Mouse (Mus musculus): Measurements from ENCODE around the gene Gm38655. TPM values are rescaled to one million over a fixed set of nuclear protein-coding genes. Genes with fewer than 3 reads are reported as not detected.
"Not testable (repeated sequence)": the region's sequence is repeated elsewhere in the genome, so short reads cannot be mapped to it uniquely, and the experiment has no call there.

The Gm38655 gene
- polyA plus RNA-seq, 1 experiment from 2014 or later, result not detected

- WGBS, result 56% methylated on average over 3 of the region's 3 CpGs
- H3K4me3 ChIP-seq; H3K36me3 ChIP-seq; ATAC-seq (ENCODE audit: insufficient number of reproducible peaks, low FRiP score); H3K9ac ChIP-seq; H3K4me1 ChIP-seq (replicated peaks); H3K27ac ChIP-seq (ENCODE audit: poor library complexity, severe bottlenecking); H3K9me3 ChIP-seq (replicated peaks); H3K4me2 ChIP-seq: not testable (repeated sequence)
- H3K27me3 ChIP-seq (replicated peaks), result peaks cover 15% of the 10 kb centered on the region; the same call in 1 of the 2 replicates
These were observed 49.7 kb downstream of the Gm38655 start for GRCm38 (mm10) chr17:25125442-25126060.

GRCm38 (mm10) chr17:25123979-25124378 lies 51.3 kb downstream of the Gm38655 start:
- Histone ChIP-seq H3K9me3 (replicated peaks) (no peaks in the 10 kb centered on the region), H3K4me1 (replicated peaks) (peaks cover 8% of the 10 kb centered on the region; the same call in 1 of the 2 replicates), H3K27ac (ENCODE audit: poor library complexity, severe bottlenecking) (no peak overlapping the region), H3K9ac (no peak overlapping the region), H3K4me2 (no peak overlapping the region), H3K36me3 (no peaks in the 10 kb centered on the region), H3K27me3 (replicated peaks) (peaks cover 15% of the 10 kb centered on the region; the same call in 1 of the 2 replicates), H3K4me3 (no peak overlapping the region)
- 24% methylated on average over 7 of the region's 7 CpGs for WGBS
- ATAC-seq (ENCODE audit: insufficient number of reproducible peaks, low FRiP score), result no peak

Other genes with a start within 250 kb of the Gm38655 start
- 38.4 and 41.3 TPM in 2 replicates for gene Mapk8ip3, start 238.5 kb downstream of the Gm38655 start, polyA plus RNA-seq (2016; fragmentation: Nextera tagmentation; extraction: Ambion mirVana)
- 140 and 144 TPM in 2 replicates for gene Jpt2, start 214.8 kb downstream of the Gm38655 start, polyA plus RNA-seq (2016; fragmentation: Nextera tagmentation; extraction: Ambion mirVana)
- 8.5 and 10.1 TPM in 2 replicates for gene Cramp1l, start 159.7 kb downstream of the Gm38655 start, polyA plus RNA-seq (2016; fragmentation: Nextera tagmentation; extraction: Ambion mirVana)
- 14.4 and 14.8 TPM in 2 replicates for gene Ift140, start 159.4 kb downstream of the Gm38655 start, polyA plus RNA-seq (2016; fragmentation: Nextera tagmentation; extraction: Ambion mirVana)
- 16.3 and 20.4 TPM in 2 replicates for gene Tmem204, start 91.9 kb downstream of the Gm38655 start, polyA plus RNA-seq (2016; fragmentation: Nextera tagmentation; extraction: Ambion mirVana)
- gene Telo2, start 59.5 kb downstream of the Gm38655 start, polyA plus RNA-seq (2016; fragmentation: Nextera tagmentation; extraction: Ambion mirVana), result 23.5 and 30.7 TPM in 2 replicates
- 0.27 TPM in 1 of 2 replicates, not detected in the other for gene Ptx4, start 54.7 kb downstream of the Gm38655 start, polyA plus RNA-seq (2016; fragmentation: Nextera tagmentation; extraction: Ambion mirVana)
- gene Clcn7, start 42.1 kb downstream of the Gm38655 start, polyA plus RNA-seq (2016; fragmentation: Nextera tagmentation; extraction: Ambion mirVana), result 19.5 and 21.1 TPM in 2 replicates
- not detected in 2 replicates for gene Ccdc154, start 13.0 kb downstream of the Gm38655 start, polyA plus RNA-seq (2016; fragmentation: Nextera tagmentation; extraction: Ambion mirVana)
- 25.1 and 25.9 TPM in 2 replicates for gene BC003965, start 9.1 kb upstream of the Gm38655 start, polyA plus RNA-seq (2016; fragmentation: Nextera tagmentation; extraction: Ambion mirVana)
- gene Unkl, start 12.9 kb upstream of the Gm38655 start, polyA plus RNA-seq (2016; fragmentation: Nextera tagmentation; extraction: Ambion mirVana), result 5.1 and 6.3 TPM in 2 replicates
- gene Gnptg, start 64.7 kb upstream of the Gm38655 start, polyA plus RNA-seq (2016; fragmentation: Nextera tagmentation; extraction: Ambion mirVana), result 25.0 TPM in 2 replicates
- 33.3 and 34.1 TPM in 2 replicates for gene Tsr3, start 64.7 kb upstream of the Gm38655 start, polyA plus RNA-seq (2016; fragmentation: Nextera tagmentation; extraction: Ambion mirVana)
- gene Baiap3, start 80.9 kb upstream of the Gm38655 start, polyA plus RNA-seq (2016; fragmentation: Nextera tagmentation; extraction: Ambion mirVana), result 0.18 and 0.42 TPM in 2 replicates
- 459 and 468 TPM in 2 replicates for gene Ube2i, start 99.2 kb upstream of the Gm38655 start, polyA plus RNA-seq (2016; fragmentation: Nextera tagmentation; extraction: Ambion mirVana)
- not detected in 2 replicates for gene Prss34, start 122.9 kb upstream of the Gm38655 start, polyA plus RNA-seq (2016; fragmentation: Nextera tagmentation; extraction: Ambion mirVana)
- not detected in 2 replicates for gene Prss28, start 133.2 kb upstream of the Gm38655 start, polyA plus RNA-seq (2016; fragmentation: Nextera tagmentation; extraction: Ambion mirVana)
- not detected in 2 replicates for gene Prss29, start 143.2 kb upstream of the Gm38655 start, polyA plus RNA-seq (2016; fragmentation: Nextera tagmentation; extraction: Ambion mirVana)
- gene Tpsab1, start 170.1 kb upstream of the Gm38655 start, polyA plus RNA-seq (2016; fragmentation: Nextera tagmentation; extraction: Ambion mirVana), result not detected in 2 replicates
- not detected in 2 replicates for gene Tpsb2, start 190.8 kb upstream of the Gm38655 start, polyA plus RNA-seq (2016; fragmentation: Nextera tagmentation; extraction: Ambion mirVana)
- not detected in 2 replicates for gene Tpsg1, start 193.8 kb upstream of the Gm38655 start, polyA plus RNA-seq (2016; fragmentation: Nextera tagmentation; extraction: Ambion mirVana)

All from heart, embryonic 12.5 days (tissue).